In genomic region chr6:72723143-72723542, GRCm38 (mm10) we compare ENCODE assay signal across 15 mouse cellular contexts.
"Had no signal": no experiment of that assay in that cellular context is flagged by ENCODE, and none has a peak within 500 bp of the region (broad histone marks: within the 10 kb centered on the region; RNA-seq: fewer than 3 reads in every experiment).

No protein-coding gene starts in this region.

- H3K9ac ChIP-seq: kidney, embryonic 15.5 days; liver, embryonic 13.5 days; lung, embryonic 14.5 days had no signal

- H3K4me3 ChIP-seq: kidney, embryonic 15.5 days; left cerebral cortex, adult 2 months; liver, embryonic 13.5 days; megakaryocyte, embryonic 14.5 days; midbrain, embryonic 10.5 days had no signal

- H3K9me3 ChIP-seq: kidney, embryonic 15.5 days; liver, embryonic 13.5 days; megakaryocyte, embryonic 14.5 days; midbrain, embryonic 10.5 days had no signal

- H3K36me3 ChIP-seq: kidney, embryonic 15.5 days; liver, embryonic 13.5 days had no signal

- H3K4me2 ChIP-seq: kidney, embryonic 15.5 days; liver, embryonic 13.5 days; lung, embryonic 14.5 days had no signal

- H3K4me1 ChIP-seq: megakaryocyte, embryonic 14.5 days had no signal

- DNase-seq: kidney, adult 8-10 months; kidney, postnatal 10 days; kidney, postnatal 36 days; layer of hippocampus, postnatal 36 days; left cerebral cortex, postnatal 4 days; liver, embryonic 13.5 days; lung, embryonic 14.5 days; midbrain, embryonic 14.5 days; thymus, adult 18-20 months; thymus, postnatal 4 days had no signal

- H3K27me3 ChIP-seq: kidney, embryonic 15.5 days; liver, embryonic 13.5 days had no signal

- ATAC-seq: lung, postnatal 0 days had no signal

- H3K27ac ChIP-seq: kidney, embryonic 15.5 days; left cerebral cortex, adult 2 months; liver, embryonic 13.5 days; midbrain, embryonic 10.5 days had no signal
